In genomic region chr5:127243611-127244010, GRCm38 (mm10) we compare ENCODE assay signal across 10 mouse cellular contexts. TPM values are rescaled to one million over a fixed set of nuclear protein-coding genes. Genes with fewer than 3 reads are reported as not detected.
DNase-seq lines count a peak whose midpoint lies in the region; ATAC-seq and TF ChIP-seq lines count a peak whose summit lies in the region.
"Had no signal": no experiment of that assay in that cellular context is flagged by ENCODE, and none has a peak within 500 bp of the region (broad histone marks: within the 10 kb centered on the region; RNA-seq: fewer than 3 reads in every experiment).

No protein-coding gene starts in this region.

- H3K9me3 ChIP-seq in hindbrain, embryonic 11.5 days (ENCODE audit: control insufficient read depth, low read length) = no peaks in the 10 kb centered on the region

- peaks cover 17% of the 10 kb centered on the region for H3K27me3 ChIP-seq in hindbrain, embryonic 11.5 days (ENCODE audit: control insufficient read depth, insufficient read depth, low read length)
- H3K27me3 ChIP-seq: Patski had no signal

- H3K36me3 ChIP-seq in hindbrain, embryonic 11.5 days (ENCODE audit: control insufficient read depth, insufficient read depth, low read length) = no peaks in the 10 kb centered on the region

- 0 out of 2 replicates have a peak, but pooled peaks cover 2% of the 10 kb centered on the region for H3K4me1 ChIP-seq in hindbrain, embryonic 11.5 days (replicated peaks; ENCODE audit: control insufficient read depth, insufficient read depth, low read length)

- DNase-seq in layer of hippocampus, adult 2 months (ENCODE audit: low spot score in 2 of 2) = no peak
- DNase-seq in layer of hippocampus, adult 9-10 months (ENCODE audit: low spot score) = no peak
- DNase-seq in embryo, embryonic 10 days (ENCODE audit: low spot score) = peak; percentile 35
- peak; percentile 39 for DNase-seq in hindbrain, embryonic 11.5 days (ENCODE audit: low spot score)
- DNase-seq in neural tube, embryonic 10.5 days (ENCODE audit: extremely low spot score, low spot score) = peak; percentile 39
- no peak for DNase-seq in spleen, postnatal 10 days (ENCODE audit: low spot score in 2 of 2)
- DNase-seq in ovary, postnatal 36 days (ENCODE audit: low spot score) = no peak
- no peak for DNase-seq in lung, postnatal 10 days

- no peak for TF ChIP-seq CTCF in layer of hippocampus, adult 2 months (conservative IDR thresholded peaks at IDR 0.05)

- H3K9ac ChIP-seq in hindbrain, embryonic 11.5 days (ENCODE audit: low read depth, low read length) = no peak overlapping the region; the same call in 1 of the 2 replicates

- H3K4me2 ChIP-seq in hindbrain, embryonic 11.5 days (replicated peaks; ENCODE audit: low read depth, low read length) = peak overlapping the region; percentile 81

- ATAC-seq in hindbrain, embryonic 11.5 days (ENCODE audit: low FRiP score) = no peak
- ATAC-seq: Patski had no signal

- WGBS in hindbrain, embryonic 11.5 days = 8% methylated on average over 13 of the region's 13 CpGs

- peak overlapping the region; percentile 49 for H3K4me3 ChIP-seq in layer of hippocampus, adult 2 months
- peak overlapping the region; percentile 61 for H3K4me3 ChIP-seq in hindbrain, embryonic 11.5 days (ENCODE audit: low read depth, low read length)

- no peak overlapping the region for H3K27ac ChIP-seq in layer of hippocampus, adult 2 months
- no peak overlapping the region for H3K27ac ChIP-seq in hindbrain, embryonic 11.5 days (ENCODE audit: low read depth, low read length)

RNA-seq across cellular contexts. Expression of gene Tmem132c, which starts 2.0 kb away (rescaled TPM):
- total RNA-seq in layer of hippocampus, adult 2 months (2021) = 1 to 10 TPM; 3.7 to 3.8 TPM
- polyA plus RNA-seq in hindbrain, embryonic 11.5 days (2014; fragmentation: Nextera tagmentation; extraction: Ambion mirVana) = 18.6 and 21.1 TPM in 2 replicates
- total RNA-seq: hematopoietic stem cell, adult 5-6 weeks had no signal
- polyA plus RNA-seq: Patski had no signal

Comparison
In these comparisons a context has a peak if more than half of its experiments do, and no peak if none do; other contexts are left out.
1. DNase-seq: peak in embryo, embryonic 10 days (single experiment), hindbrain, embryonic 11.5 days (single experiment) and neural tube, embryonic 10.5 days (single experiment); none in layer of hippocampus, adult 2 months (0 of 2), layer of hippocampus, adult 9-10 months (single experiment), spleen, postnatal 10 days (0 of 2), ovary, postnatal 36 days (single experiment) and lung, postnatal 10 days (single experiment).